Mouse (Mus musculus) frontal cortex, adult 2 months (tissue): ENCODE measurements at regions not wholly inside any gene's neighbourhood (a gene's known extent, or its start where the extent isn't known, plus 50 kb on each side); places are given as distances from the start of the nearest gene placed in this dataset.
A peak's percentile ranks its signal among the peaks of the same experiment; 100 is the strongest.

ENCODE experiments used
- DNase-seq, 2 experiments: peaks; one replicate each; pipeline ENCODE4 v3.0.0; 2022; ENCODE audit warnings: low spot score in 1 of 2; ENCODE audit errors: extremely low spot score in 1 of 2

DNA sequence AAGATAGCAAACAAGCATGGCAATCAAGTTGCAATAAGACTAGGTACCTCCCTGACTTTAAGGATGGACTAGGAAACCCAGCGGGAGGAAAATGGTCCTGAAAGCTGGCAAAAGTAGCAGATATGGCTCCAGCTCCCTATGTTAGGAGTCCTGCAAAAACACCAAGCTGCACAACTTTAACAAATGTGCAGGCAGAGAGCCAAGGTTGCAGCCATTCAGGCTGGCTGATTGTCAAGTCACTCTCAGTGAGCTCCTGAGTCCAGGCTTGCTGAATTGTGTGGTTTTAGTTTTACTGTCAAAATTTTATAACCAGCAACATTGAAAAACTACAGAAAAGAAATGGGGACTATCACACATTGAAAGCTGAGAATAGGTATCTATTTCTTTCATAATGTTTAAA lies 1122.8 kb upstream of the Slc10a2 start:
- no peak for DNase-seq

DNA sequence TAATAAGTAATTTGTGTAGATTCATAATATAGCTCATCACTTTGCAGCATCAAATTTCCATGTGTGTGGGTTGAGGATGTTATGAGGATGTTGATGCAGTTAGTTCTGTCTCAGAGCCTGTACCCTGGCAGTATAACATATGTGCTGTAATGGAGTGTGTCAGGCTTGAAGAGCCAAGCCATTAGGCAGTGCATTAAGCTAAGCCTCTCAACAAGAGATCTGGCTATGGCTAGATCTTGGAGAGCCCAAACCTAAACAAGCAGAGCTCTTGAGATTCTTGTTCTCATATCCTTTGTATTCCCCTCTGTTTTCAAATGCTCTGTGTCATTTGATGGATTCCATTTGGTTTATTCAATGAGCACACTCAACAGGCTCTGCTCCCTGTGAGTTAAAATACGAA lies 1120.0 kb upstream of the Slc10a2 start:
- DNase-seq, result no peak

- peak in 1 of 2 experiments; percentile 2 for DNase-seq
These were observed 1102.6 kb upstream of the Slc10a2 start for GRCm38 (mm10) chr8:6207617-6208349.

GRCm38 (mm10) chr8:6204051-6204745 lies 1099.0 kb upstream of the Slc10a2 start:
- no peak for DNase-seq

- no peak for DNase-seq
These were observed 1086.3 kb upstream of the Slc10a2 start for GRCm38 (mm10) chr8:6191431-6191830.

DNA sequence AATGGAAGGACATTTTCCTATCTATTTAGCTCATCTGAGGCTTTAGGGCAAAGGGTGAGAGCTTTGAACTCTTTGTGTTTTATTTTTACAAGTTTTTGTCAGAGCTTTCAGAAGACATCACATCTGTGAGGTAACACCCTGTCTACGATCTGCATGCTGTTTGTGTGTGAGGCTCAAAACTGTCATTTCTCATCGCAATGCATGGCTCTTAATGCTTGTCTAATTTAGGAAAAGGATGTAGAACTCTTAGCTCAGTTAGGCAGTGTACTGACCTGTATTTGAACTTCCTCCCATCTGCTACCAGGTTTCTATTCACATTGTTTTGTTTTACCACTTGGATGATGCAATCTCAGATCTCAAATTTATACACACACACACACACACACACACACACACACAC lies 1083.3 kb upstream of the Slc10a2 start:
- no peak for DNase-seq

DNA sequence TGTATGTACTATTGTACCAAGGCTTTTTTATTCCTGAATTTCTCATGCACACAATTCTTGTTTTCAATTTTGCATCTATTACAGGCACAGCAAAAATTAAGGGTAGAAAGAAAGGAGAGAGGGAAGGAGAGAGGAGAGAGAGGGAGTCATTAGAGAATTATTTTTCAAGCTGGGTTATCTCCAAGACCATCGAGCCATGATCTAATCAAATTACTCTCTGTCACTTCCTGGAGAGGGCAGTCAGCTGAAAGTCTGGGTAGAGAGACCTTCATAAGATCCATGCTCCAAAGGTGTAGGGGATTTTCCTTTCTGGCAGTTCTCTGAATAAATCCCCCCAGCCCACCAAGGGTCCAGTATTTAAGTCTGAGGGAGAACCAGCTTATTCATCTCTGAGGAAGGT lies 1081.4 kb upstream of the Slc10a2 start:
- no peak for DNase-seq

GRCm38 (mm10) chr8:6179602-6180001 lies 1074.5 kb upstream of the Slc10a2 start:
- peak; percentile 3 to 42 for DNase-seq

- no peak for DNase-seq
These were observed 1061.3 kb upstream of the Slc10a2 start for GRCm38 (mm10) chr8:6166433-6166832.

DNA sequence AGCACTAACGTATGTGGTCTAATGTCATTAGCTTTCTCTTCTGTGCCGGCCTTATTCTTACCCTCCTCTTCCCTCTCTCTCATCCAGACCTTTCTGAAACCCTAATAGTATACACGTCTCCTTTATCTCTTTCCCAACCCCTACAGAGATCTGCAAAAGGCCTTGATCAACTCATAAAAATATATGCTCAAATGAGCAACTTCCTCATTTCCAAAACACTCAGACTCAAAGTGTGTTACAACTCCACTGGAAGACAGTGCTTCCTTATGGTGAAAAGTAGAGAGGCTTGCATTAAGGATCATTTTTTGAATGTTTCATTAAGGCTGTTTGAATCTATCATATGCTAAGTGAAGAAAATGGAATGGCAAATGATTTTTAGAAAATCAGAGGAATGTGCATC lies 1060.1 kb upstream of the Slc10a2 start:
- no peak for DNase-seq

GRCm38 (mm10) chr8:6164758-6165157 lies 1059.6 kb upstream of the Slc10a2 start:
- DNase-seq, result no peak

- DNase-seq, result no peak
These were observed 1039.4 kb upstream of the Slc10a2 start for GRCm38 (mm10) chr8:6144588-6144987.

- DNase-seq, result no peak
These were observed 1034.9 kb upstream of the Slc10a2 start for GRCm38 (mm10) chr8:6140090-6140489.

GRCm38 (mm10) chr8:6139171-6139570 lies 1034.0 kb upstream of the Slc10a2 start:
- DNase-seq, result no peak

GRCm38 (mm10) chr8:6132243-6132751 lies 1027.1 kb upstream of the Slc10a2 start:
- DNase-seq, result peak in 1 of 2 experiments; percentile 26

GRCm38 (mm10) chr8:6125265-6125664 lies 1020.1 kb upstream of the Slc10a2 start:
- no peak for DNase-seq

GRCm38 (mm10) chr8:6119506-6119905 lies 1014.4 kb upstream of the Slc10a2 start:
- DNase-seq, result no peak

- peak; percentile 29 to 51 for DNase-seq
These were observed 1006.2 kb upstream of the Slc10a2 start for GRCm38 (mm10) chr8:6111351-6111750.

DNA sequence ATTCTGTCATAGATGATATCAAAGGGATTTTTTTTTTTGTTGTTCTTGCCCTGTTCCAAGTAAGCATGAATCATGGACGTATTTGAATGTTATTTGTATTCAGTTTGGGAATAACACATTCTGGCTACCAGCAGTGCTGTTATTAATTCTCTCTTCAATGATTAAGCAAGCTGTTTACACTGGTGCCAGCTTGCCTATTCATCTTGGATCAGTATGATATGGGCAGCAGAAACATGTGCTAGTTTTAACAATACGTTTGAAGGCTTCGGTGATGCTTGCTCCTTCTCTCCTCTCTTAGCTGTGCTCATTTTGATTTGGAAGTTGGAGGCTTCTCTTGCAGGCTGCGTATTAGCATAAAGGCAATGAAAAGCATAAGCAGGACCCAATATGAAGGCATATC lies 984.9 kb upstream of the Slc10a2 start:
- DNase-seq, result no peak

- peak; percentile 39 to 77 for DNase-seq
These were observed 938.9 kb upstream of the Slc10a2 start for GRCm38 (mm10) chr8:6043939-6044577.

DNA sequence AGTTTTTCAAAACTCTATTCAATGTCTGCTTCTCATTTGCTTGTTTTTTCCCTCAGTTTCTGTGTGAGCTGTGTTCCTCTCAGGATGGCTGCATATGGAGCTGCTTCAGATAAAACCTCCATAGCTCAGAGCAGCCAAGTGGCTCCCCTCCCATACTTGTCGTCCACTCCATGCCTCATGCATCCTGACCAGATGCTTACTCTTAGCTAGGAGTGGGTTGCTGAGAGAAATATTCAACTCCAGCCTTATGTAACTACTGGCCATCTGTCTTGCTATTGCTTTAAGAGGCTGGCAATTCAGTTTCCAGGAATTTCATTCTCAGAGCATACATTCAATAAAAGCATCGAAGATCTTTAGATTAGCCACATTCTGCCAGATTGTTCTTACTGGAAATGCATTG lies 907.1 kb upstream of the Slc10a2 start:
- peak; percentile 40 to 72 for DNase-seq
